Mouse (Mus musculus) frontal cortex, adult 2 months (tissue): ENCODE measurements at regions not wholly inside any gene's neighbourhood (a gene's known extent, or its start where the extent isn't known, plus 50 kb on each side); places are given as distances from the start of the nearest gene placed in this dataset.

Source experiments
- DNase-seq, 2 experiments: peaks; one replicate each; pipeline ENCODE4 v3.0.0; 2022; ENCODE audit warnings: low spot score in 1 of 2; ENCODE audit errors: extremely low spot score in 1 of 2

DNA sequence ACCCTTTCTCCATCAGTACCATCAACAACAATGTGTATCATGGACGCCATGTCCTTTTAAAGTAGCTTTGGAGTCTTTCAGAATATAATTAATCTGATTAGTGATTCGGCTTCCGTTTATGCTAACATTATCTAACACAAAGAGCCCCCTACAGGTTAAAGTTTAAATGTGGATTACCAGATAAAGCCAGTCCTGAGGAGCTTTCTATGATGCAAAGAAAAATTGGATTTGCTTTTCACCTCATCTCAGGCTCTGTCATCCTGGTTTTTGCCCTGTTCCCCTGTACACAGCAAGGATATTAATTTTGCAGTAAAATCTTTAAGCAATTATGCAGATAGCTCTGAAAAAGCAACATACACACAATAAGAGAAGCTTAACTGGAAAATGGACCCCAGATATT, 412.7 kb upstream of the Tbc1d2b start:
- no peak for DNase-seq

GRCm38 (mm10) chr9:90690066-90690465, 419.5 kb upstream of the Tbc1d2b start:
- DNase-seq, result no peak

DNA sequence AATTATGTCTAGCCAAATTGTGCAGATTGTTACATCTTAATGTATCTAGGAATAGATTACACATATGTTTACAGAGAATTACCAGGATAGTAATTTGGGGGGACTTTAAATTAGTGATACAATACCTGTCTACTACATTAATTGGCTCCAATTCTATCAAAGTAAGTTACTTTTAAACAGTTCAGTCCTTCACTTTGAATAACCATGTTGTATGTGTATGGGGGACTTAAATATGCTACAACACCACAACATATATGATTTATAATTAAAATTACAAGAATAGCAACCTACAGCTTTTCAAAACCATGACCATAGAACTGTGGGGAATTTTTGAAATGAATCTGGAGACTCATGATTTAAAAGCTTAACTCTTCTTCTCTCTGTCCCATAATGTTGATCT, 420.5 kb upstream of the Tbc1d2b start:
- no peak for DNase-seq

DNA sequence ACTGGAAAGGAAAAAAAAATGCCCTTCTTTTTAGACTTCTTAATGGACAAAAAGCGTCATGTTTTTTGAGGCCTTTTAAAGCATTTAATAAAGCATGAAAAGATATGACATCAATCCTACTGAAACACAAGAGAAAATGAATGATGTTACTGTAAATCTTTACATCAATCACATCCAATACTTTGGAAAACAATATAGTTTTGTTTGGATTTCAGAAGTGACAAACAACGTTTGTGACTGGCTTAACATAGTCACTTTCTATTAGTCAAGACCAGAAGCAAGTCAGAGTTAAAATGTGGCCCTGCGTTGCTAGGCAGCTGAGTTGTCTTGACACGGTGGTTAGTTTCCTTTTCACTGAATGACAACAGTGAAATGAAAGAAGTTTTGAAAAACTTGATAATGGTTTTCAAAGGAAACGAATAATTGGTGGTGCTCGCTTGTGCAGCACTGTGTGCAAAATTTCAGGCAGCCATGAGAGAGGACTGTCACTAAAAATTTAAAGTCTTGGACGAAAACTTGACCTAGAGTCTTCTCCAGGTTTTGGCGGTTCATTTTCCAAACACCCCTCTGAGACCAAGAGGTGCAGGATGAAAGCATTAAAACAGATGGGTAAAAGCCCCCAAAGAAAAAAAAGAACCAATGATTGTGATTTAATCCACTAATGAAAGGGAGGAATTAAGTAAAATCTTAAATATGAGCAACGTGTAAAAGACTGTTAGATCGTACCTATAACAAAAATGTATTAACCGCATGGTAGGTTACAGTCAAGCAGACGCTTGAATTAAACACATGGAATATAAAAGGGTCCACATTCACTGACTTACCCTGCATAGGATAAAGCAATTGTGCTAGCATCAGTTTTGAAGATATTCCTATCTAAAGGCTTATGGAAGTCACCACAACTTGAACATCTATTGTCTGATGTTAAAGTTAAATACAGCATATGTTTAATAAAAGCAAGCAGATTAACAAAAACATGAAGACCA, 421.4 kb upstream of the Tbc1d2b start:
- no peak for DNase-seq

DNA sequence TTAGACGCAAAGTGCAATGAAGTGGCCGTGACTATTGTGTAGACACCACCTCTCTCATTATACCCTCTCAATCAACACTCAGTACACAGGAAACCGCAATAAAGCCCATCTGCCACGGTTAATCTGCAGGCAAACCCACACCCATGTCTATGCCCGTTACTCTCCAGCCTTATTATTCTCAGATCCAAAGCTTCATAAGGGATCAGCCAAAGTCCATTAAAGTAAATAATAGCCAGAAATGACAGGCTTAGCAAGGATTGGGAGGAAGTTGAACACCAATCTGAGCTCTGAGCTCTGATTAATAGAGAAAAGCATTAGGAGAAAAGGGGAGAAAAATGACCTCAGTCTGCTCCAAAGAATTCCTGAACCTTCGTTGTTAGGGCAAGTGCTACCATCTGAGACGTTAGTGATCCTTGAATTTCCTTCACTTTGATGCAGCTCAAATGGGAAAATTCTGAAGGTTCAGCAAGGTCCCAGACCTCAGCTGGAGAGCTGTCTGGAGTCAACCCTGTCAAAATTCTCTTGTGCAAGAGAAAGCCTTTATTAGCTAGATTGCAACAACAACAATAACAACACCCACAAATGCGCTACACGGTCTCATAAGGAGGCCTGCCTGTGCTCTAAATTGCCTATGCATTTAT, 422.5 kb upstream of the Tbc1d2b start:
- no peak for DNase-seq

GRCm38 (mm10) chr9:90694051-90694645, 423.5 kb upstream of the Tbc1d2b start:
- DNase-seq, result no peak

DNA sequence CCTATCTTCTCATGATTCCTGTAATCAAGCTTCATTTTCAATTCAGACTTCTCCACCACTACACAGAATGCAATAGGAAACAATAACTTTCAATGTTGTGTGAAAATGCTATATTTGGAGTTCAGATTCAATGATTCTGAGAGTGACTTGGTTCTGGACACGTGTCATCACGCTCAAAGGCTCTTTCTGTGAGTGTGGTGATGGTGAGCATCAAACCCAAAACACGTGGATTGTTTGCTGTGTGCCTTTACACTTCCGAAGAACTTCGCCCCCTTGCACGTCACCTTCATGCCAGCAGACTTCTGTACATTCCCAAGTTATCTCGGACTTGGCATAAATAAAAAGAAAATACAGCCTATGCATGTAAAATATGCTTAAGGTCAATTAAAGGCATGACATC, 425.1 kb upstream of the Tbc1d2b start:
- DNase-seq, result no peak

- DNase-seq, result no peak
These were observed 426.8 kb upstream of the Tbc1d2b start for GRCm38 (mm10) chr9:90697279-90698000.

- no peak for DNase-seq
These were observed 427.8 kb upstream of the Tbc1d2b start for GRCm38 (mm10) chr9:90698439-90698838.

DNA sequence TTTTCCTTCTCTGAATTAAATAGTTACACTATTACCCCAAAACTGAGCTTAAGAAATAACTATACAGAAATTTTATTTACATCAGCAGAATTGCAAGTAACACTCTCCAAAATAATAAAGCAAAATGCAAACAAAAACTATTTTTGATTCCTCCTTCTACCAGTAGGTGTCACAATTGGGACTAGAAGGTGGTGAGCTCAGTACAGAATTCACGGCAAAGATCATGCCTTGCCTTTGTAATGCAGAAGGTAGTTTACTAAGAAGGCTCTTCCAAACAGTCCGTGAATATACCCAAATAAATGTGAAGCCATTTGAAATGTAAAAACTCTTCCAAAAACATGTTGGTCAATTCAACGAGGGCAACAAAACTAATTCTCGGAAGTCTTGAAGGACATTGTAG, 428.5 kb upstream of the Tbc1d2b start:
- peak in 1 of 2 experiments; percentile 65 for DNase-seq

DNA sequence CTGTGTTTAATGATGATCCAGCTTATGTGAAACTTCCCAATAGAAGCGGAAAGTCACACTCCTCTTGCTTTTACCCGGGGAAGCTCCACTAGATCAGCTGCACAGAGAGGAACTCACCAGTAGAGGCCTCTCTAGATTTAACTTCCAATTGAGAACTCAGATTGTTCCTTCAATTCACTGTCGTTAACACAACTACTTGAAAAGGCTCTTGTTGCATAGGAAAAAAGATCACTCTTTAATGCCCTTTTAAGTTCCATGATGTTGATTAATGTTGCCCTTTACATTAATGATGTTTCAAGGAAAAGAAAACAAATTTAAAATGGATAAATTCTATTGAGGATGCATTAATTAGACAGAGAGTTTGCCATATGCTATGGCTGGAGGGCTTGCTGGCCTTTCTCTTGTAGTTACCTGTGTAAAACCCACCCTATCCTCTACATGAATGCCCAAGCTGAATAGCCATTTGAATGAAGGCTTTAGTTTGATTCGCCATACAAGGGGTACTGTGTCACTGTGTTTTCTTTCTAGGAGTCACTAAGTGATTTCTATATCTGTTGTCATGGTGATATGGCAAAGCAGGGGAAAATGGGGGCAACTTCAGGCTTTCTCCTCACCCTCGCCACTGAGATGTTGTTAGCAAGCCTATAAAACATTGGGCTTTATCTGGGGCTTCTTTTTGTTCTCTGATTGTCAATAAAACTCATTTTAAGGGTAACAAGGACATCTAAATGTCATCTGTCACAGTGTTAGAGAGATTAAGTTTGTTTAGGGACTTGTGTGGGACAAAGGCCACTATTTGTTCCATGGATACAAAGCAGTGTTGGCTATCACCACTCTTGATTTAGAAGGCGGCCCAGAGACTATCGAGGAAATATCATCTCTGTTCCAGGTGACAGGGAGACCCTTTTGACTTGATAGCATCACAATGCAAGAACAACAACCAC, 429.9 kb upstream of the Tbc1d2b start:
- peak in 1 of 2 experiments; percentile 59 for DNase-seq

DNA sequence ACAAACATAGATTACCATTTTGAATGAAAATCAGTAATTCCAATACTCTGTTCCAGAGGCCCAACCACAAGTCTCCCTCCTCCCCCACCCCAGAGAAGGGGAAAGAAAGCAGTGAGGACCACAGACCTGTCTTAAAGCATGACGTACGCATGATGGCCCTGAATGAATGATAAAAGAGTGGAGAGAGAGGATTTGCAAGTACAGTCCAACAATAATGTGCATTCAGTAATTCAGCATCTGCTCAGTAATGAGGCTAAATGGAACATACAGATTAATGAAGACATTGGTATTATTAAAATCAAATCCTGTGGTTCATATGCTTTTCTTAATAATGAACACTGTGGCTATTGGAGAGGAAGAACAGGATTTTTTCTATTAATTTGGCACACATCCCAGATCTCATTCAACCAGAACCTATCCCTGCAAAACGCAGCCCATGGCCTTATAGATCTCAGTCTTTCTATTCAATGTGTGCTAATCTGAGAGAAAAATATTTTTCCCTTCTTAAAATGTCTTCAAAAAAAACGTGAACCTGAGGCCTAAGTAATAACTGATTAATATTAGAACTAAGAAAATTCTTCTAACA, 430.7 kb upstream of the Tbc1d2b start:
- DNase-seq, result no peak

- no peak for DNase-seq
These were observed 443.1 kb upstream of the Tbc1d2b start for GRCm38 (mm10) chr9:90713685-90714084.

DNA sequence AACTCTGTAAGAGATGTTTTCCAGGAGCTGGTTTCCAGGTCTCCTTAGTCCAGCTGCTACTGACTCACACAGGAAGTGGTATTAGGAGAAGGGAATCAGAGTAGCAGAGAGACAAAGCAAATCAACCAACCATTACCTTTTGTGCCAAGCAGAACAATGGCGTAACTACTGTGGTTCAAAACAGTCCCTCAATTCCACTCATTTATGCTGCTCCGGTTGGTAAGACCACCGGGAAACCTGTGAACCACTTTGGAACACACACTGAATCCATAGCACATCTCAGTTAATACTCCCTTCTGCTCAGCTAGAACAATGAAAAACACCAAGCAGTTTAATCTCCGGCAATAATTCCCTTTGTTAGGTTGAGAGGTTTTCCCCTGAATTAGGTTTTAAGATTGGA, 460.8 kb upstream of the Tbc1d2b start:
- no peak for DNase-seq

DNA sequence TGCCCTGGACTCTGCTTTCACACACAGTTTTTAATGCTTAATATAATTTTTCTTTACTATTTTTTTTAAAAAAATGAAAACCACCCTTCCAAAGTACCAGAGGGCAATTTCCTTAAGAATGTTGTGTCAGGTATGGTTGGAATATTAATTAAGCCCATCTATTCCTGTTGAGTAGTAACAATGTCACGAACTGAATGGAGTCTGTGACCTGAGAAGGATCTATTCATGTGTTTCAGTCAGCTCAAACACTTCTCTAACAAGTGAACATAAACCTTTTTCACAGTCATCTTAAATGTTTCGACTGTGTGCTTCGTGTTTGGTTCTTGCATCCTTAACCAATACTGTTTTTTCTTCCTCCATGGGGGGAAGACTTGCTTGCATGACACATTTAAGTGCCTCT, 486.6 kb upstream of the Tbc1d2b start:
- DNase-seq, result no peak

DNA sequence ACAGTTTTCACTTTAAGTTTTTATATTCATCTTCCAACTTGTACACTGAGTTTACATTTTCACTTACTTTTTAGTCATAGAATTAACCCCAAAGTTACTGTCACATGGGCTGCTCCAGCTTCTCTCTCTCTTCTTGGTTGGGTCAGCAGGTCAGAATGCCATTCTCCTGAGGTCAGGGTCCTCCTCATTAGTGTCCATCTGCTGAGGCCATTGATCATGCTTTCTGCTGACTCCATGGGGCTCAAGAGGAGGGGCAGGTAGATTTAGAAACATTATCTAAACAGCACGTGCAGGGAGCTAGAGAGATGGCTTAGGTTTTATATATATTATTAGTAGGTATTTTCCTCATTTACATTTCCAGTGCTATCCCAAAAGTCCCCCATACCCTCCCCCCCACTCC, 503.7 kb upstream of the Tbc1d2b start:
- no peak for DNase-seq

DNA sequence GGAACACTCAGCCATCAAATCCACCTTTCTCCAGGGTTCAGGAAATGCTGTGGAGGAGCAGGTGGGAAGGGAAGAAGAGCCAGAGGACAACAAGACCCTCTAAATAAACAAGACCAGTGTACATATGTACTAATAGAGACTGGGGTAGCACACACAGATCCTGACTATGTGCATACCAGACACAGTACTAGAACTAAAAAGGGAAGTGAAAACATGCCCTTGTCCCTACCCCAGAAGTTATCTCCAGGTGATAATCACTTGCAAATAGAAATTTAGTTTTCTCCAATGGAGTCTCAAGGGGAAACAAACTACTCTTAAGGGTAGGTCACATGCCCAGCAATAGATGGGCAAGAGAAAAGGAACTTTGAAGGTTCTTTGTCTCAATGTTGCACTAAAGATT, 518.9 kb upstream of the Tbc1d2b start:
- DNase-seq, result no peak

- DNase-seq, result no peak
These were observed 521.3 kb upstream of the Tbc1d2b start for GRCm38 (mm10) chr9:90791871-90792270.

DNA sequence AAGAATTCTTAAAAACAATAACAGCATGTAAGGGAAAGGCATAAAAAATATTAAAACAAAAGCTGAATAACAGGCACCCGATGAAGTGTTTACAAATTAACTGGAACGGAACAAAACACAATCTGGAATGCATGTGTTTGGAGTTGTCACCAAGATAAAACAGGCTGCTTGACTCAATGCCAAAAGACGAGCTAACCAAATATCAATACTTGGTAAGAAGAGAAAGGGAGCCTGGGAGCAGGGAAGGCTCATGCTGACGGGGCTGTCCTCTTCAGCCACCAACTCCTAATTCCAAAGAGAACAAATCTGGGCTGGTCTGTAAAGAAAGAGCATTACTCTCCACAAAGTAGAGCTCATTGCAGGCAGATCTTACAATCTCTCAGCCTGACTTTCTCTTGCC, 545.4 kb upstream of the Zic4 start:
- no peak for DNase-seq
